Mouse (Mus musculus): ENCODE results near the gene Tgm2. TPM values are rescaled to one million over a fixed set of nuclear protein-coding genes. Genes with fewer than 3 reads are reported as not detected.

Tgm2 gene
- total RNA-seq, 2 experiments from 2014 or later: 55.0 to 69.1 TPM

GRCm38 (mm10) chr2:158167496-158168205 is 21.4 kb upstream of the Tgm2 start:
- DNase-seq: no peak

- DNase-seq: no peak
Observed at GRCm38 (mm10) chr2:158166628-158167027, 20.4 kb upstream of the Tgm2 start.

- DNase-seq: no peak
Observed at GRCm38 (mm10) chr2:158165776-158166175, 19.5 kb upstream of the Tgm2 start.

GRCm38 (mm10) chr2:158163034-158163433 is 16.8 kb upstream of the Tgm2 start:
- DNase-seq: no peak

- no peak for DNase-seq
Observed at GRCm38 (mm10) chr2:158161761-158162160, 15.5 kb upstream of the Tgm2 start.

- DNase-seq: no peak
Observed at GRCm38 (mm10) chr2:158159376-158160235, 13.4 kb upstream of the Tgm2 start.

- no peak for DNase-seq
Observed at GRCm38 (mm10) chr2:158157654-158158053, 11.4 kb upstream of the Tgm2 start.

- DNase-seq: no peak
Observed at GRCm38 (mm10) chr2:158156487-158156886, 10.3 kb upstream of the Tgm2 start.

- DNase-seq: no peak
Observed at GRCm38 (mm10) chr2:158155615-158156014, 9.4 kb upstream of the Tgm2 start.

GRCm38 (mm10) chr2:158155101-158155500 is 8.9 kb upstream of the Tgm2 start:
- DNase-seq: no peak

GRCm38 (mm10) chr2:158154641-158155040 is 8.4 kb upstream of the Tgm2 start:
- no peak for DNase-seq

GRCm38 (mm10) chr2:158153728-158154343 is 7.6 kb upstream of the Tgm2 start:
- no peak for DNase-seq

GRCm38 (mm10) chr2:158152685-158153309 is 6.6 kb upstream of the Tgm2 start:
- DNase-seq: no peak

GRCm38 (mm10) chr2:158151077-158151476 is 4.8 kb upstream of the Tgm2 start:
- no peak for DNase-seq

- no peak for DNase-seq
Observed at GRCm38 (mm10) chr2:158146971-158147370, 735 bp upstream of the Tgm2 start.

- DNase-seq: no peak
Observed at GRCm38 (mm10) chr2:158145528-158146065, 639 bp downstream of the Tgm2 start.

GRCm38 (mm10) chr2:158144750-158145527 is 1.3 kb downstream of the Tgm2 start:
- DNase-seq: no peak

- DNase-seq: no peak
Observed at GRCm38 (mm10) chr2:158144263-158144662, 2.0 kb downstream of the Tgm2 start.

- DNase-seq: no peak
Observed at GRCm38 (mm10) chr2:158143816-158144215, 2.4 kb downstream of the Tgm2 start.

GRCm38 (mm10) chr2:158142981-158143380 is 3.3 kb downstream of the Tgm2 start:
- no peak for DNase-seq

- DNase-seq: no peak
Observed at GRCm38 (mm10) chr2:158141690-158142440, 4.4 kb downstream of the Tgm2 start.
